Mouse (Mus musculus) C2C12 (cell line): ENCODE data around the gene Trim10. TPM values are rescaled to one million over a fixed set of nuclear protein-coding genes. Genes with fewer than 3 reads are reported as not detected.

Source experiments
- H3K27me3 ChIP-seq: one replicate; pipeline ENCODE4 v1.6.1; 2011; ENCODE audit not compliant: control insufficient read depth, insufficient read depth, insufficient read length
- H3K36me3 ChIP-seq: one replicate; pipeline ENCODE4 v1.6.1; 2011; ENCODE audit not compliant: control insufficient read depth, insufficient read depth
- H3K4me3 ChIP-seq: one replicate; pipeline ENCODE4 v1.5.1; 2011; ENCODE audit warnings: mild to moderate bottlenecking, control low read depth; ENCODE audit not compliant: poor library complexity, insufficient read depth, severe bottlenecking
- H3K79me2 ChIP-seq: one replicate; pipeline ENCODE4 v1.6.1; 2011; ENCODE audit not compliant: control insufficient read depth, insufficient read depth
- H3K79me3 ChIP-seq: one replicate; pipeline ENCODE4 v1.6.1; 2011; ENCODE audit warnings: low read depth, control low read depth
- H3ac ChIP-seq: one replicate; pipeline ENCODE3; 2011; ENCODE audit warnings: low read depth; ENCODE audit not compliant: control insufficient read depth, insufficient read length
- CEBPB ChIP-seq: IDR thresholded peaks from one replicate; pipeline ENCODE4 v1.6.1; 2011; ENCODE audit warnings: low read depth, mild to moderate bottlenecking, control low read depth, moderate library complexity
- CTCF ChIP-seq: IDR thresholded peaks from one replicate; pipeline ENCODE4 v1.5.1; 2011; ENCODE audit not compliant: control insufficient read depth, insufficient read depth, insufficient read length
- FOSL1 ChIP-seq: IDR thresholded peaks from one replicate; pipeline ENCODE4 v1.8.0; 2011; ENCODE audit warnings: mild to moderate bottlenecking, low read length; ENCODE audit not compliant: poor library complexity, insufficient read depth, severe bottlenecking
- MAX ChIP-seq: IDR thresholded peaks from one replicate; pipeline ENCODE4 v1.6.1; 2011; ENCODE audit warnings: mild to moderate bottlenecking, control low read depth
- MYOD1 ChIP-seq: IDR thresholded peaks from one replicate; pipeline ENCODE4 v1.6.1; 2011; ENCODE audit warnings: low read depth; ENCODE audit not compliant: control insufficient read depth, insufficient read length
- MYOG ChIP-seq: IDR thresholded peaks from one replicate; pipeline ENCODE4 v1.6.1; 2011; ENCODE audit not compliant: control insufficient read depth, insufficient read length; ENCODE audit errors: extremely low read depth
- USF1 ChIP-seq: IDR thresholded peaks from one replicate; pipeline ENCODE4 v1.6.1; 2011; ENCODE audit warnings: low read depth, mild to moderate bottlenecking, control low read depth, moderate library complexity
- polyA plus RNA-seq: library from polyadenylated mRNA; unstranded; fragments of >200 nt; fragmentation: generic; extraction: Trizol; gene quantifications from one replicate; pipeline ENCODE4 v1.2.1, GENCODE M21; 2012; ENCODE audit warnings: missing spikeins

Gene Trim10
- polyA plus RNA-seq, 1 experiment = not detected

- Histone ChIP-seq H3K79me2 (peaks cover 4% of the 10 kb centered on the region), H3K4me3 (no peak overlapping the region), H3K79me3 (peaks cover 2% of the 10 kb centered on the region), H3K27me3 (peaks cover 14% of the 10 kb centered on the region), H3K36me3 (no peaks in the 10 kb centered on the region), H3ac (no peak overlapping the region)
- no peak for TF ChIP-seq USF1
- no peak for TF ChIP-seq CEBPB
- no peak for TF ChIP-seq MYOD1
- no peak for TF ChIP-seq FOSL1
- no peak for TF ChIP-seq MYOG
- TF ChIP-seq MAX = no peak
- no peak for TF ChIP-seq CTCF
These were observed 36.7 kb upstream of the Trim10 start for GRCm38 (mm10) chr17:36832694-36833093.

DNA sequence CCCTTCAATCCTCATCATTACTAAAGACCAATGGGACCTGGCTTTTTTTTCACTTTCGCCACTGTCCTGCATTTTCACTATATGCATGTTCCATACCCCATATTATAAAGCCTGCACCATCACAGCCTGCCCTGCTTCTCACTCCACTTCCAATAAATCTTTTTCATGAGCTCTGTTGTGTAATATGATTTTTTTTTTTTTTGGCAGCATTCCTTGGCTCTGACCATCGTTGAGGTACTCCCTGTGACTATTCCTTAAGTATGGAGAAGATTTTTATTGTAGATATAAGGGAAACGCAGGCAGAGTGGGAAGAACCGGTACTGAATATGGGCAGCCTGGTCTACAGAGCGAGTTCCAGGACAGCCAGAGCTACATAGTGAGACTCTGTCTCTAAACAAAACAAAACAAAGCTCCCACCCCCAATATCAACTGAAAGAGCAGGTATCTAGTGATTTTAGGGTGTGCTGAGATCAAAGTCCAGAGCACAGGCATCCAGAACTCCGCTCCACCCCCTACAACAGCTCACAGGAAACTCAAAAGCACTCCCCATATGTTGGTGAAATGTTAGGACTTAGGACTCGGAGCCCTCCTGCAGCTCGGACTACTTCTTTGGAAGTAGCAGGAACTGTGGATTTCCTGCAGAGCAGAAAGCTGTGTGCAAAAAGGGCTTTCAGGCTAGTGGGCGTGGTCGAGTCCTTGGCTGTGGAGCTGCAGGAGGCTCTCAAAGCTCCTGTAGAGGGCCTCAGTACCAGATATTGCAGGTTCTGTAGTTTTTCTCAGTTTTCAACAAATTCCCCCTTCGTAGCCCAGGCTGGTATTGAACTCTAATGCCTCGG lies 33.6 kb upstream of the Trim10 start:
- peaks cover 5% of the 10 kb centered on the region for H3K79me3 ChIP-seq
- no peak overlapping the region for H3ac ChIP-seq
- H3K36me3 ChIP-seq = no peaks in the 10 kb centered on the region
- H3K79me2 ChIP-seq = peaks cover 17% of the 10 kb centered on the region
- H3K27me3 ChIP-seq = peaks cover 3% of the 10 kb centered on the region
- TF ChIP-seq MYOG (no peak), MYOD1 (no peak), MAX (no peak), FOSL1 (no peak), CEBPB (no peak), CTCF (no peak), USF1 (no peak)
- H3K4me3 ChIP-seq = peak overlapping the region; percentile 61

DNA sequence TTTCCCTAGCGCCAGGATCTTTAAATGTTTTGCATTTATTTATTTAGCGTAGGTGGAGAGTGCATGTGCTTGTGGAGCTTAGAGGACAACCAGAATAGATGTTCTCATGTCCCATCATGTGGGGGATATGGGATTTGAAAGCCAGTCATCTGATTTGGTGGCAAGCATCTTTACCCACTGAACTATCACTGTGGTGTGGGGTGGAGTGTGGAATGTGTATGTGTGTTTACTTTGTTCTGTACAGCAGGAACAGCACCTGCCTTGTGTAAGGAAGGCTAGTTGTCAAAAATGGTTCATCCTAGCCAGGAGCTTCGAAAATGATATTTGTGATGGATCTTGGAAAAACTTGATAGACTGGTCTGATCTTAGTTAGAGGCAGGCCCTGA lies 33.0 kb upstream of the Trim10 start:
- Histone ChIP-seq H3K4me3 (peak overlapping the region; percentile 61), H3K27me3 (peaks cover 3% of the 10 kb centered on the region), H3K36me3 (no peaks in the 10 kb centered on the region), H3ac (peak overlapping the region; percentile 48), H3K79me2 (peaks cover 17% of the 10 kb centered on the region), H3K79me3 (peaks cover 5% of the 10 kb centered on the region)
- no peak for TF ChIP-seq FOSL1
- TF ChIP-seq MYOG = no peak
- no peak for TF ChIP-seq USF1
- no peak for TF ChIP-seq MYOD1
- no peak for TF ChIP-seq MAX
- TF ChIP-seq CEBPB = no peak
- no peak for TF ChIP-seq CTCF

- Histone ChIP-seq H3K4me3 (peak within 1 kb of the TSS; percentile 61), H3ac (peak within 1 kb of the TSS; percentile 66), H3K79me2 (peaks cover 17% of the 10 kb centered on the region), H3K36me3 (no peaks in the 10 kb centered on the region), H3K79me3 (peaks cover 5% of the 10 kb centered on the region), H3K27me3 (peaks cover 3% of the 10 kb centered on the region)
- TF ChIP-seq MYOG (no peak), CTCF (no peak)
These were observed 32.3 kb upstream of the Trim10 start, which contains the start of gene Trim26 for GRCm38 (mm10) chr17:36836874-36837647. Gene Trim26 (plus strand): TSS chr17:36837134.

GRCm38 (mm10) chr17:36839001-36839400 lies 30.4 kb upstream of the Trim10 start:
- Histone ChIP-seq H3ac (no peak overlapping the region), H3K79me2 (peaks cover 25% of the 10 kb centered on the region), H3K36me3 (peaks cover 6% of the 10 kb centered on the region), H3K79me3 (peaks cover 5% of the 10 kb centered on the region), H3K27me3 (peaks cover 1% of the 10 kb centered on the region), H3K4me3 (no peak overlapping the region)
- TF ChIP-seq USF1 (no peak), MYOD1 (no peak)
